Mouse (Mus musculus): ENCODE data around the gene Mtrr. TPM values are rescaled to one million over a fixed set of nuclear protein-coding genes. Genes with fewer than 3 reads are reported as not detected.
A peak's percentile ranks its signal among the peaks of the same experiment; 100 is the strongest.
"Not testable (repeated sequence)": the region's sequence is repeated elsewhere in the genome, so short reads cannot be mapped to it uniquely, and the experiment has no call there.

The Mtrr gene
- polyA plus RNA-seq, 1 experiment, result 11.9 TPM

DNA sequence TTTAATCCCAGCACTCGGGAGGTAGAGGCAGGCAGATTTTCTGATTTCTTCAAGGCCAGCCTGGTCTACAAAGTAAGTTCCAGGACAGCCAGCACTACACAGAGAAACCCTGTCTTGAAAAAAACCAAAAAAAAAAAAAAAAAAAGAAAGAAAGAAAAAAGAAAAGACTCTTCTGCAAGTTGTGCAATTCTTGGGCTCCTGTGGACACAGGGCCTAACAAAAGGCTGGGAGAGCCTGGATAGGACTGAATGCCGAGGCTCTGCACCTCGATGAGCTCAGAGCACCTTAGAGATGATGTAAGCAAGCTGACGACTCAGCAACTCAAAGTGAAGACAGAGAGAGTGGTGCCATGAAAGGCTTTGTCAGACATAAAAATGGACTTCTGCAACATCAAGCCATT lies 7.6 kb downstream of the Mtrr start:
- H3ac ChIP-seq (ENCODE audit: control insufficient read depth, insufficient read length, low read depth), result no peak overlapping the region
- H3K79me2 ChIP-seq (ENCODE audit: control insufficient read depth, insufficient read depth), result peaks cover 1% of the 10 kb centered on the region
- no peak overlapping the region for H3K4me3 ChIP-seq (ENCODE audit: insufficient read depth, poor library complexity, severe bottlenecking)
- TF ChIP-seq CEBPB (IDR thresholded peaks at IDR 0.05; ENCODE audit: low read depth) (peak; percentile 50), FOSL1 (IDR thresholded peaks at IDR 0.05; ENCODE audit: insufficient read depth, low read length, poor library complexity, severe bottlenecking) (no peak)
- H3K27me3 ChIP-seq (ENCODE audit: control insufficient read depth, insufficient read depth, insufficient read length), result no peaks in the 10 kb centered on the region
- H3K79me3 ChIP-seq (ENCODE audit: low read depth), result no peaks in the 10 kb centered on the region
- peaks cover 26% of the 10 kb centered on the region for H3K36me3 ChIP-seq (ENCODE audit: control insufficient read depth, insufficient read depth)

- H3ac ChIP-seq (ENCODE audit: control insufficient read depth, insufficient read length, low read depth), result no peak overlapping the region
- H3K79me2 ChIP-seq (ENCODE audit: control insufficient read depth, insufficient read depth), result no peaks in the 10 kb centered on the region
- no peak overlapping the region for H3K4me3 ChIP-seq (ENCODE audit: insufficient read depth, poor library complexity, severe bottlenecking)
- H3K79me3 ChIP-seq (ENCODE audit: low read depth), result no peaks in the 10 kb centered on the region
- H3K36me3 ChIP-seq (ENCODE audit: control insufficient read depth, insufficient read depth), result peaks cover 33% of the 10 kb centered on the region
- TF ChIP-seq FOSL1 (IDR thresholded peaks at IDR 0.05; ENCODE audit: insufficient read depth, low read length, poor library complexity, severe bottlenecking) (no peak), CEBPB (IDR thresholded peaks at IDR 0.05; ENCODE audit: low read depth) (no peak), CTCF (IDR thresholded peaks at IDR 0.05; ENCODE audit: control insufficient read depth, insufficient read depth, insufficient read length) (no peak), USF1 (IDR thresholded peaks at IDR 0.05; ENCODE audit: low read depth) (no peak)
- H3K27me3 ChIP-seq (ENCODE audit: control insufficient read depth, insufficient read depth, insufficient read length), result no peaks in the 10 kb centered on the region
These were observed 8.7 kb downstream of the Mtrr start for GRCm38 (mm10) chr13:68572966-68573913.

DNA sequence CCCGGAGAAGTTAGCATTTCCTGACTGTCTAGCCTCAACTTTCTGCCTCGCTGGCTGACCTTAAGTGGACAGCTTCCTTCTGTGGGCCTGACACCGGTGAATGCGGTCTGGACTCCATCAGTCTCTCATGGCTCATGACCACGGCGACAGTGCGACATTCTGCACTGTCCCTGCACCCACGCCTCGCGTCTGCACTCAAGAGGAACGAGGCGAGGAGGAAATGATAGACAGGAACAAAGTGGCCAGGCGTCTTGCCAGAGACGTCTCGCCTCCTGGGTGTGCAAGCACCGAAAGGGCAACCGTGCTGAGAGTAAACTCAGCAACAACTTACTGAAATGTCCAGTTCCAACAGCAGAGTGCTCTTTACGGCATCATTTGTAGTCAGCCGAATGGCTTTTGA lies 9.7 kb downstream of the Mtrr start:
- Histone ChIP-seq H3ac (ENCODE audit: control insufficient read depth, insufficient read length, low read depth) (no peak overlapping the region), H3K4me3 (ENCODE audit: insufficient read depth, poor library complexity, severe bottlenecking) (no peak overlapping the region), H3K79me2 (ENCODE audit: control insufficient read depth, insufficient read depth) (no peaks in the 10 kb centered on the region), H3K27me3 (ENCODE audit: control insufficient read depth, insufficient read depth, insufficient read length) (no peaks in the 10 kb centered on the region), H3K79me3 (ENCODE audit: low read depth) (no peaks in the 10 kb centered on the region), H3K36me3 (ENCODE audit: control insufficient read depth, insufficient read depth) (peaks cover 34% of the 10 kb centered on the region)
- TF ChIP-seq FOSL1 (IDR thresholded peaks at IDR 0.05; ENCODE audit: insufficient read depth, low read length, poor library complexity, severe bottlenecking) (no peak), USF1 (IDR thresholded peaks at IDR 0.05; ENCODE audit: low read depth) (no peak), MAX (IDR thresholded peaks at IDR 0.05) (no peak), MYOG (IDR thresholded peaks at IDR 0.05; ENCODE audit: control insufficient read depth, extremely low read depth, insufficient read length) (no peak), CTCF (IDR thresholded peaks at IDR 0.05; ENCODE audit: control insufficient read depth, insufficient read depth, insufficient read length) (no peak), MYOD1 (IDR thresholded peaks at IDR 0.05; ENCODE audit: control insufficient read depth, insufficient read length, low read depth) (no peak), CEBPB (IDR thresholded peaks at IDR 0.05; ENCODE audit: low read depth) (no peak)

GRCm38 (mm10) chr13:68569589-68570336 lies 12.2 kb downstream of the Mtrr start:
- no peak overlapping the region for H3ac ChIP-seq (ENCODE audit: control insufficient read depth, insufficient read length, low read depth)
- peaks cover 37% of the 10 kb centered on the region for H3K36me3 ChIP-seq (ENCODE audit: control insufficient read depth, insufficient read depth)
- TF ChIP-seq MAX (IDR thresholded peaks at IDR 0.05) (no peak), CTCF (IDR thresholded peaks at IDR 0.05; ENCODE audit: control insufficient read depth, insufficient read depth, insufficient read length) (peak; percentile 42)
- no peaks in the 10 kb centered on the region for H3K27me3 ChIP-seq (ENCODE audit: control insufficient read depth, insufficient read depth, insufficient read length)
- H3K79me3 ChIP-seq (ENCODE audit: low read depth), result no peaks in the 10 kb centered on the region
- no peak overlapping the region for H3K4me3 ChIP-seq (ENCODE audit: insufficient read depth, poor library complexity, severe bottlenecking)
- no peaks in the 10 kb centered on the region for H3K79me2 ChIP-seq (ENCODE audit: control insufficient read depth, insufficient read depth)

GRCm38 (mm10) chr13:68568548-68568947 lies 13.4 kb downstream of the Mtrr start:
- no peak for TF ChIP-seq MAX (IDR thresholded peaks at IDR 0.05)
- no peak for TF ChIP-seq USF1 (IDR thresholded peaks at IDR 0.05; ENCODE audit: low read depth)
- TF ChIP-seq CEBPB (IDR thresholded peaks at IDR 0.05; ENCODE audit: low read depth), result no peak
- TF ChIP-seq FOSL1 (IDR thresholded peaks at IDR 0.05; ENCODE audit: insufficient read depth, low read length, poor library complexity, severe bottlenecking), result no peak
- no peak for TF ChIP-seq CTCF (IDR thresholded peaks at IDR 0.05; ENCODE audit: control insufficient read depth, insufficient read depth, insufficient read length)
- Histone ChIP-seq H3ac (ENCODE audit: control insufficient read depth, insufficient read length, low read depth) (no peak overlapping the region), H3K79me2 (ENCODE audit: control insufficient read depth, insufficient read depth) (no peaks in the 10 kb centered on the region), H3K4me3 (ENCODE audit: insufficient read depth, poor library complexity, severe bottlenecking) (no peak overlapping the region), H3K27me3 (ENCODE audit: control insufficient read depth, insufficient read depth, insufficient read length) (no peaks in the 10 kb centered on the region), H3K79me3 (ENCODE audit: low read depth) (no peaks in the 10 kb centered on the region), H3K36me3 (ENCODE audit: control insufficient read depth, insufficient read depth) (peaks cover 41% of the 10 kb centered on the region)

DNA sequence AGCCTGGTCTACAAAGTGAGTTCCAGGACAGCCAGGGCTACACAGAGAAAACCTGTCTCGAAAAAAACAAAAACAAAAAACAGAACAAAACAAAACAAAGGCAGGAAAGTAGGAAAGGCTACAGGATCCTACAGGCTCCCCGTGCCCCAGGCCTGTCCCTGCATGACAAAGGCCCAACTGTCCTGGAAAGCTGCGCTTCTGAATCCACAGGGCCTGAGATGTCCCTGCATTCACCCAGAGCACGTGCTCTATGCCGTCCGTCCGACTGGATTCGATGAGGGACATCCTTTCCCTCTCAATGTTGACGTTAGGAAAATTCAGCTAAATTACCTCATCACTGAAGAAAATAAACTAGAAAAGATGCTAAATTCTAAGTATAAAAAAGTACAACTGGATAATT lies 13.8 kb downstream of the Mtrr start:
- H3K27me3 ChIP-seq (ENCODE audit: control insufficient read depth, insufficient read depth, insufficient read length), result no peaks in the 10 kb centered on the region
- H3K36me3 ChIP-seq (ENCODE audit: control insufficient read depth, insufficient read depth), result peaks cover 42% of the 10 kb centered on the region
- H3K4me3 ChIP-seq (ENCODE audit: insufficient read depth, poor library complexity, severe bottlenecking), result no peak overlapping the region

GRCm38 (mm10) chr13:68553391-68553790 lies 28.6 kb downstream of the Mtrr start:
- H3K79me3 ChIP-seq (ENCODE audit: low read depth); H3K27me3 ChIP-seq (ENCODE audit: control insufficient read depth, insufficient read depth, insufficient read length); H3K4me3 ChIP-seq (ENCODE audit: insufficient read depth, poor library complexity, severe bottlenecking); H3ac ChIP-seq (ENCODE audit: control insufficient read depth, insufficient read length, low read depth); H3K36me3 ChIP-seq (ENCODE audit: control insufficient read depth, insufficient read depth); H3K79me2 ChIP-seq (ENCODE audit: control insufficient read depth, insufficient read depth): not testable (repeated sequence)

More for the DNA sequence above, 13.8 kb downstream of the Mtrr start:
- TF ChIP-seq MAX (IDR thresholded peaks at IDR 0.05) (no peak), USF1 (IDR thresholded peaks at IDR 0.05; ENCODE audit: low read depth) (no peak), MYOD1 (IDR thresholded peaks at IDR 0.05; ENCODE audit: control insufficient read depth, insufficient read length, low read depth) (no peak), CTCF (IDR thresholded peaks at IDR 0.05; ENCODE audit: control insufficient read depth, insufficient read depth, insufficient read length) (no peak), FOSL1 (IDR thresholded peaks at IDR 0.05; ENCODE audit: insufficient read depth, low read length, poor library complexity, severe bottlenecking) (no peak), CEBPB (IDR thresholded peaks at IDR 0.05; ENCODE audit: low read depth) (no peak), MYOG (IDR thresholded peaks at IDR 0.05; ENCODE audit: control insufficient read depth, extremely low read depth, insufficient read length) (no peak)
- no peaks in the 10 kb centered on the region for H3K79me3 ChIP-seq (ENCODE audit: low read depth)
- no peaks in the 10 kb centered on the region for H3K79me2 ChIP-seq (ENCODE audit: control insufficient read depth, insufficient read depth)
- no peak overlapping the region for H3ac ChIP-seq (ENCODE audit: control insufficient read depth, insufficient read length, low read depth)
